Mouse (Mus musculus) stomach, embryonic 16.5 days (tissue): Measurements from ENCODE around the gene 4930544D05Rik. TPM values are rescaled to one million over a fixed set of nuclear protein-coding genes. Genes with fewer than 3 reads are reported as not detected.
A peak's percentile ranks its signal among the peaks of the same experiment; 100 is the strongest.

Source experiments
- ATAC-seq: fragments of 200-750 bp; cut with Nextera tagmentation; 2 replicates; pipeline ENCODE4 v1.8.0; 2017; ENCODE audit warnings: moderate number of reproducible peaks, moderate TSS enrichment; ENCODE audit not compliant: insufficient read depth, low FRiP score
- H3K27ac ChIP-seq: fragments of 300-500 bp; sonication (generic); 2 replicates; pipeline ENCODE4 v1.5.1; 2014; ENCODE audit warnings: low read length
- H3K27me3 ChIP-seq: fragments of 300-500 bp; sonication (generic); 2 replicates; pipeline ENCODE4 v1.6.1; 2014; ENCODE audit warnings: low read length, control low read depth, mixed read lengths; ENCODE audit not compliant: control insufficient read depth, insufficient read depth
- H3K36me3 ChIP-seq: fragments of 300-500 bp; sonication (generic); 2 replicates; pipeline ENCODE4 v1.6.1; 2014; ENCODE audit warnings: low read length; ENCODE audit not compliant: control insufficient read depth, insufficient read depth
- H3K4me1 ChIP-seq: fragments of 300-500 bp; sonication (generic); 2 replicates; pipeline ENCODE4 v1.6.1; 2014; ENCODE audit warnings: low read length, control low read depth, mixed read lengths; ENCODE audit not compliant: control insufficient read depth, insufficient read depth
- H3K4me2 ChIP-seq: fragments of 300-500 bp; sonication (generic); 2 replicates; pipeline ENCODE4 v1.6.1; 2014; ENCODE audit warnings: low read depth, low read length, mixed read lengths
- H3K4me3 ChIP-seq: fragments of 300-500 bp; sonication (generic); replicated peaks from 2 replicates; pipeline ENCODE4 v1.5.1; 2014; ENCODE audit warnings: mild to moderate bottlenecking, low read length
- H3K9ac ChIP-seq: fragments of 300-500 bp; sonication (generic); 2 replicates; pipeline ENCODE4 v1.6.1; 2014; ENCODE audit warnings: low read length
- H3K9me3 ChIP-seq: fragments of 300-500 bp; sonication (generic); replicated peaks from 2 replicates; pipeline ENCODE4 v1.6.1; 2016; ENCODE audit warnings: low read length, control low read depth; ENCODE audit not compliant: control insufficient read depth
- WGBS: fragments of 180-500 bp; shearing (Covaris S2); extraction: QIAGEN DNeasy Blood & Tissue Kit; methylation state at CpG from one replicate; pipeline ENCODE4 v1.1.7; 2014; 5-methylcytosine and 5-hydroxymethylcytosine counted together
- polyA plus RNA-seq: library from polyadenylated mRNA; unstranded; fragments of >200 nt; fragmentation: Nextera tagmentation; extraction: Ambion mirVana; gene quantifications from 2 replicates; pipeline ENCODE4 v1.2.1, GENCODE M21; 2015

Gene 4930544D05Rik
- polyA plus RNA-seq, 1 experiment from 2014 or later = not detected

GRCm38 (mm10) chr11:70580358-70580720 is 35.3 kb upstream of the 4930544D05Rik start:
- Histone ChIP-seq H3K27ac (peak overlapping the region; percentile 95), H3K9me3 (no peaks in the 10 kb centered on the region), H3K27me3 (no peaks in the 10 kb centered on the region), H3K36me3 (no peaks in the 10 kb centered on the region), H3K4me1 (peaks cover 76% of the 10 kb centered on the region), H3K4me2 (peak overlapping the region; percentile 20), H3K9ac (peak overlapping the region; percentile 47; the same call in 1 of the 2 replicates), H3K4me3 (no peak overlapping the region)
- whole genome bisulfite sequencing = 42% methylated on average over 5 of the region's 5 CpGs
- ATAC-seq = no peak

GRCm38 (mm10) chr11:70580921-70581320 is 34.7 kb upstream of the 4930544D05Rik start:
- peaks cover 78% of the 10 kb centered on the region for H3K4me1 ChIP-seq
- H3K36me3 ChIP-seq = no peaks in the 10 kb centered on the region
- H3K27me3 ChIP-seq = no peaks in the 10 kb centered on the region
- WGBS = 76% methylated on average over 3 of the region's 3 CpGs
- H3K4me2 ChIP-seq = no peak overlapping the region
- no peak overlapping the region for H3K9ac ChIP-seq
- peak overlapping the region; percentile 95 for H3K27ac ChIP-seq
- no peak for ATAC-seq
- no peak overlapping the region for H3K4me3 ChIP-seq
- no peaks in the 10 kb centered on the region for H3K9me3 ChIP-seq

GRCm38 (mm10) chr11:70582196-70582595 is 33.5 kb upstream of the 4930544D05Rik start:
- ATAC-seq = no peak
- Histone ChIP-seq H3K9ac (no peak overlapping the region), H3K4me2 (no peak overlapping the region), H3K9me3 (no peaks in the 10 kb centered on the region), H3K4me3 (no peak overlapping the region), H3K27ac (peak overlapping the region; percentile 92; the same call in 1 of the 2 replicates), H3K27me3 (no peaks in the 10 kb centered on the region), H3K36me3 (no peaks in the 10 kb centered on the region), H3K4me1 (peaks cover 74% of the 10 kb centered on the region)
- WGBS = 64% methylated on average over 3 of the region's 3 CpGs

GRCm38 (mm10) chr11:70583022-70583714 is 32.5 kb upstream of the 4930544D05Rik start:
- no peaks in the 10 kb centered on the region for H3K36me3 ChIP-seq
- no peaks in the 10 kb centered on the region for H3K9me3 ChIP-seq
- H3K4me1 ChIP-seq = peaks cover 65% of the 10 kb centered on the region
- H3K4me3 ChIP-seq = no peak overlapping the region
- no peak for ATAC-seq
- peak overlapping the region; percentile 92 for H3K27ac ChIP-seq
- H3K27me3 ChIP-seq = no peaks in the 10 kb centered on the region
- peak overlapping the region; percentile 50; the same call in 1 of the 2 replicates for H3K9ac ChIP-seq
- 39% methylated on average over 6 of the region's 6 CpGs for WGBS
- H3K4me2 ChIP-seq = no peak overlapping the region

- ATAC-seq = peak; percentile 51; the same call in 1 of the 2 replicates
- H3K36me3 ChIP-seq = no peaks in the 10 kb centered on the region
These were observed 31.9 kb upstream of the 4930544D05Rik start for GRCm38 (mm10) chr11:70583775-70584174.

GRCm38 (mm10) chr11:70585457-70585856 is 30.2 kb upstream of the 4930544D05Rik start:
- Histone ChIP-seq H3K27ac (peak overlapping the region; percentile 92), H3K4me3 (no peak overlapping the region), H3K9me3 (no peaks in the 10 kb centered on the region), H3K9ac (no peak overlapping the region), H3K36me3 (no peaks in the 10 kb centered on the region), H3K27me3 (no peaks in the 10 kb centered on the region), H3K4me1 (peaks cover 42% of the 10 kb centered on the region), H3K4me2 (peak overlapping the region; percentile 0; the same call in 1 of the 2 replicates)
- 24% methylated on average over 7 of the region's 7 CpGs for WGBS
- ATAC-seq = peak; percentile 85

More at GRCm38 (mm10) chr11:70583775-70584174, 31.9 kb upstream of the 4930544D05Rik start:
- Histone ChIP-seq H3K27me3 (no peaks in the 10 kb centered on the region), H3K9ac (no peak overlapping the region), H3K4me3 (no peak overlapping the region), H3K27ac (peak overlapping the region; percentile 92), H3K4me1 (peaks cover 59% of the 10 kb centered on the region), H3K9me3 (no peaks in the 10 kb centered on the region), H3K4me2 (no peak overlapping the region)
- 76% methylated on average over 7 of the region's 7 CpGs for WGBS

- 78% methylated on average over 3 of the region's 3 CpGs for WGBS
- Histone ChIP-seq H3K4me1 (peaks cover 38% of the 10 kb centered on the region), H3K27me3 (no peaks in the 10 kb centered on the region), H3K9me3 (no peaks in the 10 kb centered on the region), H3K4me3 (no peak overlapping the region), H3K9ac (no peak overlapping the region), H3K27ac (peak overlapping the region; percentile 92), H3K36me3 (no peaks in the 10 kb centered on the region), H3K4me2 (no peak overlapping the region)
- no peak for ATAC-seq
These were observed 29.4 kb upstream of the 4930544D05Rik start for GRCm38 (mm10) chr11:70586261-70586660.

GRCm38 (mm10) chr11:70586954-70587353 is 28.7 kb upstream of the 4930544D05Rik start:
- no peak for ATAC-seq
- WGBS = 62% methylated on average over 5 of the region's 5 CpGs
- Histone ChIP-seq H3K4me2 (no peak overlapping the region), H3K27me3 (no peaks in the 10 kb centered on the region), H3K4me3 (no peak overlapping the region), H3K9ac (no peak overlapping the region), H3K9me3 (no peaks in the 10 kb centered on the region), H3K36me3 (no peaks in the 10 kb centered on the region), H3K27ac (peak overlapping the region; percentile 2; the same call in 1 of the 2 replicates), H3K4me1 (peaks cover 37% of the 10 kb centered on the region)

- no peaks in the 10 kb centered on the region for H3K9me3 ChIP-seq
- no peak for ATAC-seq
- no peaks in the 10 kb centered on the region for H3K36me3 ChIP-seq
These were observed 23.9 kb upstream of the 4930544D05Rik start for GRCm38 (mm10) chr11:70591733-70592132.

More at GRCm38 (mm10) chr11:70591733-70592132, 23.9 kb upstream of the 4930544D05Rik start:
- H3K27ac ChIP-seq = no peak overlapping the region
- H3K27me3 ChIP-seq = no peaks in the 10 kb centered on the region
- H3K4me2 ChIP-seq = no peak overlapping the region
- no peak overlapping the region for H3K4me3 ChIP-seq
- H3K4me1 ChIP-seq = 0 out of 2 replicates have a peak, but pooled peaks cover 9% of the 10 kb centered on the region
- WGBS = 83% methylated on average over 1 of the region's 1 CpGs
- no peak overlapping the region for H3K9ac ChIP-seq
